Comparison of ENCODE assay signal across 14 mouse cellular contexts in the genomic region with DNA sequence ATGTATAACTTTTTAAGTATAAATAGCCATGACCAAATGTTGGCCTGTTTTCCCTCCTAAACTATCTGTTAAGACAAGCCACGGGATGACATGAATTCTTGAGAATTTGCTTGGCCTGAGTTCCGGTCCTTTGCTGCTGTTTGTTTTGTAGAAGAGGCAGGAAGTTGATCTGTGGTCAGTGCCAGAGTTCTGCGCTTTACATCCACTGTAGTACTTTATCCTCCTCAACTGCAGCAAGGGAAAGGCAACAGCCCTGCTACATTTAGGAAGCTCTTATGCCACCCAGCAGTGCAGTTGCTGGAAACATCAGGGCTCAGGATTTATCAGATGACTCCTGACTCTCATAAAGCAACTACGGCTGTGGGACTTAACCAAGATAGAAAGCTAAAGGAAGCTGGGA.
DNase-seq lines count a peak whose midpoint lies in the region; ATAC-seq lines count a peak whose summit lies in the region.
"Had no signal": no experiment of that assay in that cellular context is flagged by ENCODE, and none has a peak within 500 bp of the region (broad histone marks: within the 10 kb centered on the region; RNA-seq: fewer than 3 reads in every experiment).

No protein-coding gene starts in this region.

- H3K4me1 ChIP-seq in intestine, embryonic 14.5 days (replicated peaks; ENCODE audit: control insufficient read depth, insufficient read depth, low read length): peaks cover 6% of the 10 kb centered on the region; the same call in 1 of the 2 replicates
- H3K4me1 ChIP-seq in intestine, embryonic 15.5 days (replicated peaks): peaks cover 4% of the 10 kb centered on the region; the same call in 1 of the 2 replicates
- H3K4me1 ChIP-seq in heart, embryonic 11.5 days (ENCODE audit: control insufficient read depth, insufficient read depth, low read length): 0 out of 2 replicates have a peak, but pooled peaks cover 8% of the 10 kb centered on the region
- H3K4me1 ChIP-seq: liver, embryonic 12.5 days had no signal

- peak; percentile 58 for DNase-seq in intestine, embryonic 14.5 days (ENCODE audit: low spot score)
- DNase-seq in 3T3-L1 (ENCODE audit: low read depth, low spot score): peak; percentile 29
- DNase-seq in lung, postnatal 10 days: peak; percentile 30
- DNase-seq in layer of hippocampus, adult 9-11 months: no peak
- DNase-seq: cerebellum, adult 9-11 months; thymus, postnatal 4 days had no signal

- no peaks in the 10 kb centered on the region for H3K36me3 ChIP-seq in intestine, embryonic 14.5 days (ENCODE audit: control insufficient read depth, insufficient read depth, low read length)
- no peaks in the 10 kb centered on the region for H3K36me3 ChIP-seq in intestine, embryonic 15.5 days
- no peaks in the 10 kb centered on the region for H3K36me3 ChIP-seq in heart, embryonic 11.5 days (ENCODE audit: control insufficient read depth, insufficient read depth, low read length)
- H3K36me3 ChIP-seq: liver, embryonic 12.5 days had no signal

- no peak overlapping the region; the same call in 1 of the 2 replicates for H3K4me2 ChIP-seq in intestine, embryonic 14.5 days (ENCODE audit: low read length)
- H3K4me2 ChIP-seq in intestine, embryonic 15.5 days (replicated peaks): no peak overlapping the region
- H3K4me2 ChIP-seq in heart, embryonic 11.5 days: peak overlapping the region; percentile 25; the same call in 1 of the 2 replicates
- H3K4me2 ChIP-seq: liver, embryonic 12.5 days had no signal

- no peaks in the 10 kb centered on the region for H3K27me3 ChIP-seq in intestine, embryonic 14.5 days (replicated peaks; ENCODE audit: control insufficient read depth, insufficient read depth, low read length)
- no peaks in the 10 kb centered on the region for H3K27me3 ChIP-seq in intestine, embryonic 15.5 days (replicated peaks)
- no peaks in the 10 kb centered on the region for H3K27me3 ChIP-seq in heart, embryonic 11.5 days (ENCODE audit: control insufficient read depth, insufficient read depth, low read length)
- H3K27me3 ChIP-seq: liver, embryonic 12.5 days had no signal

- no peak overlapping the region for H3K9ac ChIP-seq in intestine, embryonic 14.5 days (ENCODE audit: low read length)
- H3K9ac ChIP-seq in intestine, embryonic 15.5 days: no peak overlapping the region
- H3K9ac ChIP-seq in heart, embryonic 11.5 days (ENCODE audit: low read depth, low read length): 0 out of 2 replicates have a peak overlapping the region, but pooled peaks have one; percentile 6
- H3K9ac ChIP-seq: liver, embryonic 12.5 days had no signal

- peak overlapping the region; percentile 43; the same call in 1 of the 2 replicates for H3K27ac ChIP-seq in intestine, embryonic 14.5 days (ENCODE audit: low read depth)
- H3K27ac ChIP-seq in intestine, embryonic 15.5 days: no peak overlapping the region
- H3K27ac ChIP-seq in heart, embryonic 11.5 days (ENCODE audit: low read depth, low read length): peak overlapping the region; percentile 87
- H3K27ac ChIP-seq: left cerebral cortex, adult 2 months; liver, embryonic 12.5 days had no signal

- H3K9me3 ChIP-seq in intestine, embryonic 14.5 days (ENCODE audit: control insufficient read depth, low read length): no peaks in the 10 kb centered on the region
- no peaks in the 10 kb centered on the region for H3K9me3 ChIP-seq in intestine, embryonic 15.5 days
- H3K9me3 ChIP-seq in heart, embryonic 11.5 days (replicated peaks; ENCODE audit: control insufficient read depth, low read length): no peaks in the 10 kb centered on the region
- H3K9me3 ChIP-seq: liver, embryonic 12.5 days had no signal

- H3K4me3 ChIP-seq in intestine, embryonic 14.5 days (ENCODE audit: low read depth, low read length): no peak overlapping the region
- no peak overlapping the region for H3K4me3 ChIP-seq in intestine, embryonic 15.5 days (replicated peaks)
- no peak overlapping the region for H3K4me3 ChIP-seq in heart, embryonic 11.5 days (ENCODE audit: low read depth, low read length)
- H3K4me3 ChIP-seq: left cerebral cortex, adult 2 months; liver, embryonic 12.5 days had no signal

- 28% methylated on average over 4 of the region's 4 CpGs for WGBS in intestine, embryonic 14.5 days
- WGBS in intestine, embryonic 15.5 days: 26% methylated on average over 4 of the region's 4 CpGs
- 33% methylated on average over 4 of the region's 4 CpGs for WGBS in heart, embryonic 11.5 days (ENCODE audit: insufficient replicate concordance)

- ATAC-seq in intestine, embryonic 14.5 days (replicated peaks; ENCODE audit: low FRiP score, low TSS enrichment, low read depth): no peak
- ATAC-seq in intestine, embryonic 15.5 days: no peak
- no peak for ATAC-seq in heart, embryonic 11.5 days (replicated peaks; ENCODE audit: insufficient number of reproducible peaks, low FRiP score, low TSS enrichment)
- no peak; the same call in 1 of the 2 replicates for ATAC-seq in megakaryocyte progenitor cell, adult 5-6 weeks (replicated peaks; ENCODE audit: poor library complexity)
- no peak for ATAC-seq in monocyte, adult 5-6 weeks (replicated peaks; ENCODE audit: insufficient number of reproducible peaks, low FRiP score, low TSS enrichment, poor library complexity, severe bottlenecking)
- ATAC-seq: CD4-positive, CD25-positive, alpha-beta regulatory T cell, adult 4 months; liver, embryonic 12.5 days; midbrain, embryonic 16.5 days had no signal
